Mouse (Mus musculus) layer of hippocampus, postnatal 14 days (tissue): Measurements from ENCODE around the gene Gm47283. TPM values are rescaled to one million over a fixed set of nuclear protein-coding genes. Genes with fewer than 3 reads are reported as not detected.

Experiments
- total RNA-seq, 2 experiments: library from RNA; stranded (reverse); gene quantifications; 2 replicates each; pipeline ENCODE4 v1.2.3; 2021

Gene Gm47283
- total RNA-seq, 2 experiments from 2014 or later = not detected

Other genes starting within 250 kb of the Gm47283 start
- not detected for gene Gm21860, start 29.9 kb upstream of the Gm47283 start, total RNA-seq
- gene Gm21748, start 54.4 kb downstream of the Gm47283 start, total RNA-seq = not detected